Mouse (Mus musculus): Measurements from ENCODE around the gene Isca1. TPM values are rescaled to one million over a fixed set of nuclear protein-coding genes. Genes with fewer than 3 reads are reported as not detected.
"Not testable (repeated sequence)": the region's sequence is repeated elsewhere in the genome, so short reads cannot be mapped to it uniquely, and the experiment has no call there.

The Isca1 gene
- polyA plus RNA-seq, 1 experiment = 95.1 TPM

- H3K4me1 ChIP-seq (ENCODE audit: control insufficient read depth, insufficient read depth, low read length) = no peaks in the 10 kb centered on the region
- no peak overlapping the region for H3K4me3 ChIP-seq (replicated peaks; ENCODE audit: control insufficient read depth, low read depth, low read length)
- no peak overlapping the region for H3K27ac ChIP-seq (ENCODE audit: control insufficient read depth, insufficient read depth, low read depth, low read length, poor library complexity)
- TF ChIP-seq CTCF (IDR thresholded peaks at IDR 0.05; ENCODE audit: control insufficient read depth, insufficient read depth, low read length) = no peak
- no peak for TF ChIP-seq POLR2A (IDR thresholded peaks at IDR 0.05; ENCODE audit: borderline replicate concordance, control insufficient read depth, low read depth, low read length)
- WGBS = 44% methylated on average over 6 of the region's 6 CpGs
These were observed 24.1 kb downstream of the Isca1 start for GRCm38 (mm10) chr13:59745462-59745861.

- peak; percentile 50; the same call in 1 of the 2 replicates for TF ChIP-seq CTCF (IDR thresholded peaks at IDR 0.05; ENCODE audit: control insufficient read depth, insufficient read depth, low read length)
- TF ChIP-seq POLR2A (IDR thresholded peaks at IDR 0.05; ENCODE audit: borderline replicate concordance, control insufficient read depth, low read depth, low read length) = no peak
- Histone ChIP-seq H3K27ac (ENCODE audit: control insufficient read depth, insufficient read depth, low read depth, low read length, poor library complexity) (no peak overlapping the region), H3K4me3 (replicated peaks; ENCODE audit: control insufficient read depth, low read depth, low read length) (no peak overlapping the region), H3K4me1 (ENCODE audit: control insufficient read depth, insufficient read depth, low read length) (no peaks in the 10 kb centered on the region; the same call in 1 of the 2 replicates)
- WGBS = 43% methylated on average over 10 of the region's 10 CpGs
These were observed 27.9 kb downstream of the Isca1 start for GRCm38 (mm10) chr13:59741697-59742096.

- 93% methylated on average over 11 of the region's 11 CpGs for WGBS
- Histone ChIP-seq H3K4me3 (replicated peaks; ENCODE audit: control insufficient read depth, low read depth, low read length) (no peak overlapping the region), H3K4me1 (ENCODE audit: control insufficient read depth, insufficient read depth, low read length) (no peaks in the 10 kb centered on the region; the same call in 1 of the 2 replicates), H3K27ac (ENCODE audit: control insufficient read depth, insufficient read depth, low read depth, low read length, poor library complexity) (no peak overlapping the region)
- TF ChIP-seq POLR2A (IDR thresholded peaks at IDR 0.05; ENCODE audit: borderline replicate concordance, control insufficient read depth, low read depth, low read length) (no peak), CTCF (IDR thresholded peaks at IDR 0.05; ENCODE audit: control insufficient read depth, insufficient read depth, low read length) (no peak)
These were observed 28.5 kb downstream of the Isca1 start for GRCm38 (mm10) chr13:59741096-59741495.

- peak overlapping the region; percentile 85 for H3K27ac ChIP-seq (ENCODE audit: control insufficient read depth, insufficient read depth, low read depth, low read length, poor library complexity)
- no peaks in the 10 kb centered on the region; the same call in 1 of the 2 replicates for H3K4me1 ChIP-seq (ENCODE audit: control insufficient read depth, insufficient read depth, low read length)
- WGBS = 74% methylated on average over 4 of the region's 4 CpGs
- no peak overlapping the region for H3K4me3 ChIP-seq (replicated peaks; ENCODE audit: control insufficient read depth, low read depth, low read length)
- no peak for TF ChIP-seq CTCF (IDR thresholded peaks at IDR 0.05; ENCODE audit: control insufficient read depth, insufficient read depth, low read length)
- no peak for TF ChIP-seq POLR2A (IDR thresholded peaks at IDR 0.05; ENCODE audit: borderline replicate concordance, control insufficient read depth, low read depth, low read length)
These were observed 30.2 kb downstream of the Isca1 start for GRCm38 (mm10) chr13:59739397-59739796.

- no peak overlapping the region for H3K4me3 ChIP-seq (replicated peaks; ENCODE audit: control insufficient read depth, low read depth, low read length)
These were observed 31.2 kb downstream of the Isca1 start for GRCm38 (mm10) chr13:59738455-59738854.

GRCm38 (mm10) chr13:59735190-59735589 is 34.4 kb downstream of the Isca1 start:
- H3K4me3 ChIP-seq (replicated peaks; ENCODE audit: control insufficient read depth, low read depth, low read length) = no peak overlapping the region
- no peak for TF ChIP-seq CTCF (IDR thresholded peaks at IDR 0.05; ENCODE audit: control insufficient read depth, insufficient read depth, low read length)
- H3K4me1 ChIP-seq (ENCODE audit: control insufficient read depth, insufficient read depth, low read length) = peaks cover 1% of the 10 kb centered on the region; the same call in 1 of the 2 replicates
- 20% methylated on average over 3 of the region's 3 CpGs for WGBS
- H3K27ac ChIP-seq (ENCODE audit: control insufficient read depth, insufficient read depth, low read depth, low read length, poor library complexity) = no peak overlapping the region

More at GRCm38 (mm10) chr13:59738455-59738854, 31.2 kb downstream of the Isca1 start:
- WGBS = 69% methylated on average over 2 of the region's 2 CpGs
- H3K4me1 ChIP-seq (ENCODE audit: control insufficient read depth, insufficient read depth, low read length) = peaks cover 1% of the 10 kb centered on the region; the same call in 1 of the 2 replicates
- peak overlapping the region; percentile 83 for H3K27ac ChIP-seq (ENCODE audit: control insufficient read depth, insufficient read depth, low read depth, low read length, poor library complexity)
- no peak for TF ChIP-seq POLR2A (IDR thresholded peaks at IDR 0.05; ENCODE audit: borderline replicate concordance, control insufficient read depth, low read depth, low read length)
- no peak for TF ChIP-seq CTCF (IDR thresholded peaks at IDR 0.05; ENCODE audit: control insufficient read depth, insufficient read depth, low read length)

GRCm38 (mm10) chr13:59734347-59734746 is 35.3 kb downstream of the Isca1 start:
- WGBS = 20% methylated on average over 6 of the region's 6 CpGs
- H3K4me1 ChIP-seq (ENCODE audit: control insufficient read depth, insufficient read depth, low read length); H3K4me3 ChIP-seq (replicated peaks; ENCODE audit: control insufficient read depth, low read depth, low read length); H3K27ac ChIP-seq (ENCODE audit: control insufficient read depth, insufficient read depth, low read depth, low read length, poor library complexity): not testable (repeated sequence)

- Histone ChIP-seq H3K4me3 (replicated peaks; ENCODE audit: control insufficient read depth, low read depth, low read length) (no peak overlapping the region), H3K27ac (ENCODE audit: control insufficient read depth, insufficient read depth, low read depth, low read length, poor library complexity) (no peak overlapping the region), H3K4me1 (ENCODE audit: control insufficient read depth, insufficient read depth, low read length) (peaks cover 1% of the 10 kb centered on the region; the same call in 1 of the 2 replicates)
- TF ChIP-seq POLR2A (IDR thresholded peaks at IDR 0.05; ENCODE audit: borderline replicate concordance, control insufficient read depth, low read depth, low read length) = no peak
- no peak for TF ChIP-seq CTCF (IDR thresholded peaks at IDR 0.05; ENCODE audit: control insufficient read depth, insufficient read depth, low read length)
- WGBS = 70% methylated on average over 4 of the region's 4 CpGs
These were observed 35.7 kb downstream of the Isca1 start for GRCm38 (mm10) chr13:59733936-59734335.

GRCm38 (mm10) chr13:59731652-59732051 is 38.0 kb downstream of the Isca1 start, which contains the start of gene Spata31d1d:
TSS of gene Spata31d1d (minus strand) at chr13:59731752.
- H3K4me3 ChIP-seq (replicated peaks; ENCODE audit: control insufficient read depth, low read depth, low read length) = no peak within 1 kb of the TSS
- no peak for TF ChIP-seq CTCF (IDR thresholded peaks at IDR 0.05; ENCODE audit: control insufficient read depth, insufficient read depth, low read length)
- no peak for TF ChIP-seq POLR2A (IDR thresholded peaks at IDR 0.05; ENCODE audit: borderline replicate concordance, control insufficient read depth, low read depth, low read length)
- WGBS = 43% methylated on average over 7 of the region's 7 CpGs
- H3K4me1 ChIP-seq (ENCODE audit: control insufficient read depth, insufficient read depth, low read length) = peaks cover 1% of the 10 kb centered on the region; the same call in 1 of the 2 replicates
- no peak within 1 kb of the TSS for H3K27ac ChIP-seq (ENCODE audit: control insufficient read depth, insufficient read depth, low read depth, low read length, poor library complexity)
